Mouse (Mus musculus) left cerebral cortex, adult 8-10 months (tissue): ENCODE data around the gene Bhmt2. TPM values are rescaled to one million over a fixed set of nuclear protein-coding genes. Genes with fewer than 3 reads are reported as not detected.
A peak's percentile ranks its signal among the peaks of the same experiment; 100 is the strongest.

Experiments
- DNase-seq, 2 experiments: peaks; one replicate each; pipeline ENCODE4 v3.0.0; 2022; ENCODE audit warnings: low spot score in 2 of 2
- total RNA-seq, 4 experiments: library from RNA; stranded (reverse); gene quantifications; 2 replicates each; pipeline ENCODE4 v1.2.4; 2022

Bhmt2 gene
- under 1 TPM; 0.34 to 0.57 (median 0.46) TPM for total RNA-seq

DNA sequence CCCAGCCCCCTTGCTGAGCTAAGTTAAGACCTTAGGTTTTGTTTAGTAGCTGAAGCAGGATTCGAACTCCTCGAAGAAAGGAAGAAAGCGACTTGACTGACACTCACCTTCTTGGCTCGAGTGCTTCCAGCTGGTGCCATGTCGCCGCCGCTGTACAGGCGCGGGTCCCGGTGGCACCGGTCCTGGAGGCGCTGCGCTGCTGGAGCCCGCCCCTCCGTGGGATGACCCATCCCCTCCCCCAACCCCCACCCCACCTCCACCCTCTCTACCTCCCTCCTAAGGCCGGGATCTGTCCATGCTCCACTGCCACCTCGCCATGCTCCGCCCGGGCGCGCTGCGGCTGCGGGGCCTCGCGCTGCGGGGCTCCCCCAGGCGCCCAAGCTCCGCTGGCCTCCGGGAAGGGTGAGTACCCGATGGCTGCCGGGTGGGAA, at the start of gene Bhmt2, which contains the start of gene Dmgdh:
Bhmt2 (minus strand) TSS at position 172 of the 431 bp plus-strand sequence.
Dmgdh (plus strand) TSS at position 303 of the 431 bp plus-strand sequence.
- DNase-seq = no peak

DNA sequence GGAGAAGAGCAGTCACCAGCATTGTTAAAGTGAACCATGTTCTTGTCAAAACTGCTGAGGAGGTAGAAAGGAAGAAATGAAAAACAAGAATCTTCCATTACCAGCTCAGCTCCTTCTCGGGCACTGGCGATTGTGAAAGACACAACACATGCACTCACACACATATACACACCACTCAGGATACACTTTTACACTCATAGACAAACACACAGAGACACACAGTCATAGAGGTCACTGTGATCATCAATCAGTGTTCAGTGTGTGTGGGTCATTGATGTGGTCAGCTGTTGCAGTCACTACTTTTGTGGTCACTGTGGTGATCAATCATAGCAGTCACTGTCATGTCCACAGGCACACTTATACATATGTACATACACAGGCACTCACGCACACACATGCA, 49.4 kb upstream of the Bhmt2 start:
- no peak for DNase-seq

DNA sequence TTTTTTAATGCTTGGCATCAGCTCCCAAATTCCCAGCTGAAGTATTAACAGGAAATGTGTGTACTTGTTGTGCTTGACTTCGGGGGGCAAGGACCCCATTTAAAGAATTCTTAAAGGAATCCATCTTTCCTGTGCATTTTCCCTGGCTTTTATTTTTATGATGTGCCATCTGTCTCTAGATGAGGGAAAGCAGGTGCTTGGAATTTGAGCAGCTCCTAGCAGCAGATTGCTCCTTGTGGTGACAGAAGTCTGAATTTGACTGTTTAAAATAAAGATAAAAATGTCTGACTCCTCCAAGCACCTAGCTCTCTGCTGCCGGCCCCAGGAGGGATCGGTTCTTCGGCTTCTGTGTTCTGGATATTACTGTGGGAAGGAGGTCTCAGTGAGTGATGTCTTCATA, 47.8 kb upstream of the Bhmt2 start:
- DNase-seq = no peak

DNA sequence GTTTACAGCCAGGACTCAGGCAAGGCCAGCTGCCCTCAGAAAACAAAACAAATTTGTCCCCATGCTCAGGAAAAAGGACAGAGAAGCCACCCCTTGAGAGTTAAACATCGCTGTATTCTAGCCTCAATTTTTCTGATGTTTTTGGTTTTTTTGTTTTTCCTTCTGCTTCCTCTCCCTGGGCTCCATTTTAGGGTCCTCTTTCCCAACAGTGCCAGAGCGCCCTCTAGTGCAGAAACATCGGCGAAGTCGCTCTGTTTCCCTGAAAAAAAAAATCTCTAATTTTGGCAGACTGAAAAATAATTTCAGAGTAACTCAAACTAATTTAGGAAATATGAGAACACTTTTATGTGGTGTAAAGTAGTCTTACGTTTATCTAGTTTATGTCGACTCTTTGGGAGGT, 44.8 kb upstream of the Bhmt2 start:
- DNase-seq = peak in 1 of 2 experiments; percentile 26

DNA sequence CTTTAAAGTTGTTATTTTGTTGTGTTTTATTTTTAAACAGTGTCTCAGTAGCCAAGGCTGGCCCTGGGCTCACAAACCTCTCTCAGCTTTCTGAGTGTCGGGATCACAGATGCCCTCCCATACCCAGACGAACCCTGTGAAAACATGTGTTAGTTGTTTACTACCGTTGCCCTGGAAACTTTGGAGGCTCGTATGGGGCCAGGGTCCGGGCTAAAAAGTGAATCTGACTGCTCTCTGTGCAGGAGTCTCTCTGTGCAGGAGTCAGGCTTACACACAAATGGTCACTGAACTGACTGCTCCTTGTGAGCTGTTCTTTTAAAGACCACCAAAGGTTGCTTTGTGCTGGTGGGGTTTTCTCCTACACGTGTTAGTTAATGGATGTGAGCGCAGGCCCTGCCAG, 43.0 kb upstream of the Bhmt2 start:
- DNase-seq = no peak

DNA sequence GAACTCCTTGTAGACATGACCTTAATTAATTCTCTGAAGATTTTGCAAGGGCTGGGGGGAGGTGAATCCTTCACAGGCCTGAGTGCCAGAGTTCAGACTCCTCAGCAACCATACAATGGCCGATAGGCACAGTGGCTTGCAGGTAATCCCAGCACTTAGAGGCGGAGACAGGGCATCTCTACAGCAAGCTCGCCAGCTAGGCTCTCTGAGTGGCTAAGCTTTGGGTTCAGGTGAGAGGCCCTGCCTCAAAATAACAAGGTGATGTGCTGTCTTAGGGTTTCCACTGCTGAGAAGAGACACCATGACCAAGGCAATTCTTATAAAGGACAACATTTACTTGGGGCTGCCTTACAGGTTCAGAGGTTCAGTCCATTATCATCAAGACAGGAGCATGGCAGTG, 39.7 kb upstream of the Bhmt2 start:
- DNase-seq = no peak

DNA sequence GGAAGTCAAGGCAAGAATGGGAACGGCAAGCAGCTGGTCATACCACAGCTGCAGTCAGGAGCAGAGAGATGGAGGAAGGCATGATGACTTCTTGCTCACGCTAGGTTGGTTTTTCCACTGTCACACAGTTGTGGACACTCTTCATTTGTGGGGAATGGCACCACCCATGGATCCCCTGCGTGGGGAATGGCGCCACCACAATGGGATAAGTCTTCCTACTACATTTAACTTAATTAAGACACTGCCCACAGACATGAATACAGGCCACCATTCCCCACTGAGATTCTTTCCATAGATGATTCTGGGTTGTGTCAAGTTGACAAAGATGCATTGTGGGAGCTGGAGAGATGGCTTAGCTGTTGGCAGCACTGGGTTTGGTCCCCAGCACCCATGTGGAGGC, 38.3 kb upstream of the Bhmt2 start:
- no peak for DNase-seq

DNA sequence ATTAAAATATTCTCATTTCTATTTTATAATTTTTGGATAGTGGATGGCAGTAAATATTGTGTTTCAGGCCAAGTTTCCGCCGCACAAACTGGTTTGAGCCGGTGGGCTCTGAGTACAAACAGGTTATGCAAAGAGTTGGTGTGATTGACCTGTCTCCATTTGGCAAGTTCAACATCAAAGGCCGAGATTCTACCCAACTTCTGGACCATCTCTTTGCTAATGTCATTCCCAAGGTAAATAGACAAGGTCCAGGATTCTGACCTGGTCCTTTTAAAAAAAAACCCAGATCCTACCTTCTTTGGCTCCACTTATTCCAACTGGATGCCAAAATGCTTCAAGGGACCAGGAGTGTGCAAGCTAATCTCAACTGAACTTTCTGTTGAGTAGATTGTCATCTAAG, 37.1 kb upstream of the Bhmt2 start:
- DNase-seq = no peak

DNA sequence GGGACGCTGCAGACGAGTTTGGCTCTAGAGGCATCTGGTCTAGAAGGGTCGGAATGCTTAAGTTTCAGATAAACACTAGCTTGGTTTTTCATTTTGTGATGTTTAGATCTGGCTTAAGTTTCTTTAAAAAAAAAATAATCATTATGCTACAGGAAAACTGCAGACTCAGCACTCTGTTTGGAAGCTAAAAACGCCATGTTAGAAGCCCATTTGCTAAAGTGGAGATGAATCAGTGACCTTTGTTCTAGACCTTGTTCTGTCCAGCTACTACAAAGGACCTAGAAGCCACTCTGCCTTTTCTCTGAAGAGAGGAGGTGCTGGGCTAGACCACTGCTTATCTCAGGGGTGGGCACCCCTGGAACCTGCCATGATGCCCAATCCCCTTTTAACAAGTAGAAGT, 36.2 kb upstream of the Bhmt2 start:
- no peak for DNase-seq

DNA sequence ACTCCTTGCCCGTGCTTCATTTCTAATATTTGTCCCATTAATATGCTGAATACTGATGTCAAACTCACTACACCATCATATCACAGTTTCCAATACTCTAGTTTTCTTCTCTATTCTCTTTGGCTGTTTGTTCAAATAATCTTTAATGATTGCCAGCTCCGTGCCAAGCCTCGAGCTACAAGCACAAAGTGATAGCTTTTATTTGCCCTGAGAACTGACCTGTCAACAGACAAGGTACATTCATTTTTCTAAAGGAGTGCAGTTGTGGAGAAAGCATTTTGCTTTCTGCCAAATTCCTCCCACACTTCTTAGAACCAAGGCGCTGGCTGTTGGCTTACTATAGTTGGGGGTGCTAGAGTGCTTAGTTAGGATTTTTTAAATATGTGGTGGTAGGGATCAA, 33.2 kb upstream of the Bhmt2 start:
- DNase-seq = no peak

DNA sequence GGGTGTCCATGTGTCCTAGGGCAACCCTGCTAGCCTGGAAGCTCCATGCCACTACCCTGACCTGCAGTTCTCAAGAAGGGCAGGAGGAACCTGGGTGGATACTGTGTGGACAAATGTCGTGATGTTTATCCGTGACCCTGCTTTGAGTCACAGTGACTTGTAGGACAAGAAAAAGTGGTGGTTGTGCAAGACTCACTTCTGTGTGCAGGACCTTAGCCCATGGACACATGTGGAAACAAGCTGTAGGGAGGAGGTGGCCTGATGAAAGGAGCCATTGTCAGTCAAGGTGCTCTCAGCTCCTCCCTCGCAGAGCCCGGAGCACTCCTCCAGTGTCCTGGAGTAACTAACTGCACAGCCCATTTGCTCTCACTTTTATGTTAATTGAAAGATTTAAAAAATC, 31.6 kb upstream of the Bhmt2 start:
- no peak for DNase-seq

DNA sequence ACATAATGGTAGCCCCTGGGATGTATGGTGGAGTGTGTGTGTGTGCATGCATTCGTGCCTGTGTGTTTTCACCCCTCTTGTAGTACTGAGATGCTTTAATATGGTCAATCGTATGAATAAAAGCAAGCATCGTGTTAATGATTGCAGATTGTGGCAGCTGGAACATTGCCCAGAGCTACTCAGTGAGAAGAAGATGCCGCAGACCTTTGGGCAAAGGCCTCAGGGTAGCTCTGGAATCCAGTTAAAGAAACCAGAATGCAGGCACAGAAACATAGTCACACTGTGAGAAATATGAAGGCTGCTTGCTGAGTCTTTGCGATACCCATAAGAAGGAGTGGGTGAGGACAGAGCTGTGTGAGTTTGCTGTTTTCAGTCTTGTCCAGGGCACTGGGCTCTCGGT, 24.8 kb upstream of the Bhmt2 start:
- no peak for DNase-seq

DNA sequence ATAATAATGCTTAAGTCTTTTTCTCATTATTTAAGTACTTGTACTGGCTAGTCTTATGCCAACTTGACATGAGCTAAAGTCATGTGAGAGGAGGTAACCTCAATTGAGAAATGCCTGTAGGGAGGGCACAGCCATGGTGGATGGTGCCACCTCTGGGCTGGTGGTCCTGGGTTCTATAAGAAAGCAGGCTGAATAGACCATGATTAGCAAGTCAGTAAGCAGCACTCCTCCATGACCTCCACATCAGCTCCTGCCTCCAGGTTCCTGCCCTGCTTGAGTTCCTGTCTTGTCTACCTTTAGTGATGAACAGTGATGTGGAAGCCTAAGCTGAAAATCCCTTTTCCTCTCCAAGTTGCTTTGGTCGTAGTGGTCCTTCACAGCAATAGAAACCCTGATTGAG, 16.7 kb upstream of the Bhmt2 start:
- no peak for DNase-seq

DNA sequence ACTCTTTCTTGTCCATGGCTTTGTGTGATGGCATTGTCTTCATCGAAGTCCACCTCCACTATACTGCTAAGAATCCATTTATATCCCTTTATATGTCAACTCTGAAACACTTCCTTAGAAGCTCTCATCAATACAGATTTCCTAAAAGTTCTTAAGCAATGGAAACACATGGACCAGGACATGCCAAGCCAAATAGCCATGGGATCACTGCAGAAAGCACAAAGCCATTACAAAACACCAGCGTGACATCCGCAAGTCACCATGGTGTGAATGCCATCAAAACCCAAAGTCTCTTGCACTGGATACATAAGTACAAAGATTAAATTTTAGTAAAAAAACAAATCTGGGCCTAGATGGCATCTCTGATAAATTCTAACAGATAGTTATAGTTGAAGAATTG, 15.5 kb upstream of the Bhmt2 start:
- no peak for DNase-seq

DNA sequence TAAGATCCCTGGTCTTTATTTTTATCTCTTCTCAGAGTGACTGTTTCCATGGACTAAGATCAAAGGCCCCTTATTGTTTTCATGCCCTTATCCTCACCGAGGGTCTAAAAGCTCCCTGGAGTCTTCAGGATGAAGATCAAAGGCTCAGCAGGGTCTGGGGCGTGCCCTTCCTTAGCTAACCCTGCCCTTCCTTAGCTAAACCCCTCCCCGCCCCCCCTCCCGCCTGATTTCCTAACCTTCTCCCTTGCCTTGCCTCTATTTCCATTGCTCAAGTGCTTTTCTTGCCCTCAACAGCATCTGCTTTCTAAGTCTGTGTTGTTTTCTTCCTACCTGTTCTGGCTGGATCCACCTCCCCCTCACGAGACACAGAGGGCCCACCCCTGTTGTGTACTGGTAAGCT, 13.2 kb upstream of the Bhmt2 start:
- DNase-seq = no peak

DNA sequence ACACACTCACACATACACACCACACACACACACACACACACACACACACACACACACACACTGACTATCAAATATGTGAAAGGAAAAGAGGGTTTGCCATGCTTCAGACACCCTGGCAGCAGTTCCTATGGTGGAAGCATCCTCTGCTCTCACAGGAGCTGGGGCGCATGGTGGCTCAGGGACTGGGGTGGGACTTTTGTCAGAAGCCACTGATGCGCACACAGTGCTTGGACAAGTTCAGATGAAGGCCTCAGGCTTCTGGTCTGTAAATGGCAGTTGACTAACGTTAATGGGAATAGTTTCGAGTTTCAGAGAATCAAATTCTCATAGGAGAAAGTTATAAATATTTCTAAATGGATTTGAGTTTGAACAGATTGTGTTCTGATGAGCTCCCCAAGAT, 11.1 kb upstream of the Bhmt2 start:
- no peak for DNase-seq

DNA sequence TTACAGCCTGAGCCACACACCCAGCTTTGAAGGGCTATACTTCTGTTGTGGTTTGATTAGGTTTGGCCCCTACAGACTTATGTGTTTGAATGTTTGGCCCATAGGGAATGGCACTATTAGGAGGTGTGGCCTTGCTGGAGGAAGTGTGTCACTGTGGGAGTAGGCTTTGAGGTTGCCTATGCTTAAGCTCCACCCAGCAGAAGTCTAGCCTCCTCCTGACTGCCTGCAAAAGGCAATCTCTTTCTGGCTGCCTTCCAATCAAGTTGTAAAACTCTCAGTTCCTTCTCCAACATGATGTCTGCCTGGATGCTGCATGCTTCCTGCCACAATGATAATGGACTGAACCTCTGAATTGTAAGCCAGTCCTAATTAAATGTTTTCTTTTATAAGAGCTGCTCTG, 9.2 kb upstream of the Bhmt2 start:
- no peak for DNase-seq

DNA sequence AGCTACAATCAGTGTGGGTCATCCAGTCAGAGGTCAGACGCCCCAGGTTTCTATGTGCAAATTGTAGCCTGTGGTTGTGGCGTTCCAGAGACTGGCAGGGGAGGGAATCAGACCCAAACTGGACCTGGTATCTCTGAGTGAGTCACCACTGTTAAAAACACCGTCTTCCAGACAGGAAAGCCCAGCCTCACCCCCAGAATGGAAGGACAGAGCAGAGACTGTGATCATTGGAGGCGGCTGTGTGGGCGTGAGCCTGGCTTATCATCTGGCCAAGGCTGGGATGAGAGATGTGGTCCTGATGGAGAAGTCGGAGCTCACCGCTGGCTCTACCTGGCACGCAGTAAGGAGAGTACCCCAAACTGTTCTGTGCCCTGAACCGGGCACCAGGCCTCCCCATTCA, 2.8 kb upstream of the Bhmt2 start:
- DNase-seq = peak; percentile 2 to 35

DNA sequence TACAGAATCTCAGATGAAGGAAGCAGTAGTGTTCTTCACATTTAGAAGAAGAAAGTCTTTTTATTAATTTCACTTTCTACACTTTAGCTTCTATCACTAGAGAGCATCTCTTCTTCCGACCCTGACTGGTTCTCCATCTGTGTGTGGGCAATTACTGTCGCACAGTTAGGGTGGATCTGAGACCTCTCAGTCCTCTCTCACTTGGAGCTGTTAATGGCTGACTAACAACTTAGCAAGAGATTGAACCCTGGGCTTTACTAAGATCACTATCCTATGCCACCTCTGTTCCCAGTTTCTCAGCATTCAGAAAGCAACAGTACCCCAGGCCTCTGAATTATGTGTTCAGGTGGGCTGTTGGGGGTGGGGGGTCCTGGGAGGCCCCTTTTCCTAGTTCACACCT, 806 bp downstream of the Bhmt2 start:
- no peak for DNase-seq

DNA sequence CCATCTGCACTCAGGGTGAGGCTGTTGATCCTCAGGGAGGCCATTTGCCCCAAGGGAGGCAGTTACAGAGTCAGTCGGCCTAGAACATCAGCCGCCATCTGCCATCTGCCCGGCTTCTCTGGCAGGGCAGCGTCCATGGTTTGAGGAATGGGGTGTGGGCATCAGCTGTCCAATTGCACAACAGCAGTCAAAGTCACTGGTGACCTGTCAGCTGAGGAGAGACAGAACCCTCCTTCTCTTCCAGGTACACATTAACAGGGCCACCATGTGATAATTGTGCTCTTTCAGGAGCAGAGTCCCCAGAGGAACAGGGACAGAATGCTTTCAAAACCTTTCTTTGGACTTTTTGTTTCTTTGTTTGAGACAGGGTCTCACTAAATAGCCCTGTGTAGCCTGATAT, 1.7 kb downstream of the Bhmt2 start:
- no peak for DNase-seq

DNA sequence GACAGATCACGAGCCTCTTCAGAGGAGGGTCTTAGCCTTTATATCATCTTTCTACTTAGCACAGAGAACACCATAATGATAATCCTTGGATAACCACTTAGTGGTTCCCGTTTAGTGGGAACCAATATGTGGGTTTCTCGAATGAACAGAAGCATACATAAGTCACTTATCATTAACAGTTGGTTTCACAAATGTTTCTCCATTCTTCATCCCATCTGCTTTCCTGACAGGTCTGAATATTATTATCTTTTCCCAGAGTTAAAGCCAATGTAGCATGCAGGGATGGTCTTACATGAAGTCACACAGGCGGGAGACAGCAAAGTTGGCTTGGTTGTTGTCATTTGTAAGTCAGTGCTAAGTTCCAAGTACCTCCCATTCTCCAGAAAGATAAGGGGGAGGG, 6.5 kb downstream of the Bhmt2 start:
- DNase-seq = no peak

DNA sequence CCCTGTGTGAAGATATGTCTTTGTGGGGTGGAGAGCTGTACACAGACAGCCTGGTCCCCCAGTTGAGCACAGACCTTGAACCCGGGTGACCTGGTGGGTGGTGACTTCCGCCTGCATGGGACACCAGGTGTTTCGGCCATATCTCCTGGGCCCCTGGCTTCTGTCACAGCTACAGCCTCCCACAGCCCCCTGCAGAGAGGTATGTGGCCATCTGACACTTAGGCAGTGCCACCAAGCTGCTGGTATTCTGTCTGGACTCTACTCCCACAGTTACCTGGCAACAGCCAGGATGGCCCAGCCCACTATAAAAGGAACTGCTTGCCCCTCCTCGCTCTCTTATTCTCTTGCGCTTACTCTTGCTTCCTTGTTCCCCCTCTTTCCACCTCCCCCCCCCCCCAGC, 16.2 kb downstream of the Bhmt2 start:
- no peak for DNase-seq

DNA sequence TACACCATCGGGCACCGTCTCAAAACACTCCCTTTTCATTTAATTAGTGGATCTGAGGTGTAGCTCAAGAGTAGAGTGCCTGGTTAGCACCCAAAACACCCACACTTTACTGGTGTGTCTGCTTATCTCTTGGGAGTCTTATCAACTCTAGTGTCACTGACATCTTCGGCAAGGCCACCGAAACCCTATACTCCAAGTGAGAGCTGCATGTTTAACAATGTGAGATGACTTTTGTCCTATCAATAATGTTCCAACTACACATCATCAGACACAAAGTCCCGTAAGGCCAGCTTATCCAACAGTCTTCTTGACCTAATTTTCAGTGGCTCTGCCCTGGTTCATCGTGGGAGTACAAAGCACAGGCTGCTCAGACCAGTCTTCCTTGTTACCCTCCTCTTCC, 20.7 kb downstream of the Bhmt2 start:
- DNase-seq = no peak

DNA sequence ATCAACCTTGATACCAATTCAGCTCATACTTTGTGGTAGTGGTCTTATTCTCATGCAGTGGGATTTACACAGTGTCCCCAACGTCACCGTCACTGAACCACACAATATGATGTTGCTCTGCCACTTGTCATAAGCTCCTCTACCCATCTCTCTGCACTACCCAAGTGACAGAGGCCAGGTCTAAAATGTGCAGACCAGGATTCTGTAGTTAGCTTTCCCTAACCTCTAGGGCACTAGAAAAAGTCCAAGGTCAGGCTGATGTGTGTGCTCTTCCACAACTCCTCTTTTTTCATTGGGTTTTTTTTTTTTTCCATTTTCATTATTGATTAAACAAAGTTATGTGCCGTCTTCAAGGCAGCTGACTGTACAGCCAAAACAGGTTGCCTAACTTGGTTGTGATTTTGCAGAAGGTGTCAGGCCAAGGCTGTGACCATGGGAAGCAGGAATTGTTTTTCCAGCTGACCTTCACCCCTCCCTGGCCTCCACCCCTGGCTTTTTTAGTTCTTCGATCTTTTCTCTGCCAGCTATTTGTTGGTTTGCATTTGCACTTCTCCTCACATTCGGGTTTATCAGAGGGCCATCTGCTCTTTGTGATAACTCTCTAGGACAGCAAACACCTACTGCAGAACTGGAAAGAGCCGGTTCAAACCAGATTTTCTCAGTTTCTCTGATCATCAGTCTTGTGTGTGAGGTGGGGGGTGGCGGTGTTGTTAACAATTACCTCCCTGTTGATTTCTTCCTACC, 25.5 kb downstream of the Bhmt2 start:
- DNase-seq = no peak
